Mouse (Mus musculus): ENCODE data around the gene Amfr.

DNA sequence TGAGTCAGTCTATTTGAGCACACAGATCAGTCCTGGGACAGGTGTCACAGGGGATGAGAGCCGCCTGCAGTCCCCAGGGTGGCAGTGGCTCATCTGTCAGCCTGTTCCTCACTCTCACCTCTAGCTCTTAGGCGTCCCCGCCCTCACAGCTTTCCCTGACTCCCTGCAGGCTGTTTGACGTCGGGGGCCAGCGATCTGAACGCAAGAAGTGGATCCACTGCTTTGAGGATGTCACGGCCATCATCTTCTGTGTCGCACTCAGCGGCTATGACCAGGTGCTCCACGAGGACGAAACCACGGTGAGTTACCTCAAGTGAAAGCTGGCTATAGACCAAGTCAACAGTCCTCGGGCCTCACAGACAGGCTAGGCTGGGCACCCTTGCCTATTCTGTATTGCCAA is 62.5 kb downstream of the Amfr start:
- no peak for TF ChIP-seq MAX (IDR thresholded peaks at IDR 0.05; ENCODE audit: low read length)
- TF ChIP-seq E2F4 (IDR thresholded peaks at IDR 0.05; ENCODE audit: insufficient replicate concordance, low read depth, low read length) = no peak
- TF ChIP-seq CTCF (conservative IDR thresholded peaks at IDR 0.05 in 1 of 2, IDR thresholded peaks at IDR 0.05 in 1 of 2; ENCODE audit: low read depth in 2 of 2, low read length in 2 of 2) = no peak
- TF ChIP-seq JUN (IDR thresholded peaks at IDR 0.05; ENCODE audit: insufficient read depth, low read depth, low read length) = no peak
- TF ChIP-seq POLR2A (IDR thresholded peaks at IDR 0.05; ENCODE audit: low read depth, low read length) = no peak
- no peak for TF ChIP-seq ZNF384 (IDR thresholded peaks at IDR 0.05; ENCODE audit: low read depth, low read length)
- no peak for TF ChIP-seq USF1 (IDR thresholded peaks at IDR 0.05; ENCODE audit: low read depth, low read length)
- TF ChIP-seq TCF12 (IDR thresholded peaks at IDR 0.05; ENCODE audit: low read depth, low read length) = no peak
- no peak for TF ChIP-seq ZC3H11A (IDR thresholded peaks at IDR 0.05; ENCODE audit: low read depth, low read length)
